Mouse (Mus musculus) central nervous system, embryonic 14 days (tissue): ENCODE results near the gene Reg3d. TPM values are rescaled to one million over a fixed set of nuclear protein-coding genes. Genes with fewer than 3 reads are reported as not detected.

Experiments
- polyA plus RNA-seq: library from polyadenylated mRNA; depleted of rRNA; stranded (reverse); fragments of >200 nt; gene quantifications from 2 replicates; pipeline ENCODE4 v1.2.3, GENCODE M21; 2012; rRNA removed

The Reg3d gene
- polyA plus RNA-seq, result not detected in 2 replicates

DNA sequence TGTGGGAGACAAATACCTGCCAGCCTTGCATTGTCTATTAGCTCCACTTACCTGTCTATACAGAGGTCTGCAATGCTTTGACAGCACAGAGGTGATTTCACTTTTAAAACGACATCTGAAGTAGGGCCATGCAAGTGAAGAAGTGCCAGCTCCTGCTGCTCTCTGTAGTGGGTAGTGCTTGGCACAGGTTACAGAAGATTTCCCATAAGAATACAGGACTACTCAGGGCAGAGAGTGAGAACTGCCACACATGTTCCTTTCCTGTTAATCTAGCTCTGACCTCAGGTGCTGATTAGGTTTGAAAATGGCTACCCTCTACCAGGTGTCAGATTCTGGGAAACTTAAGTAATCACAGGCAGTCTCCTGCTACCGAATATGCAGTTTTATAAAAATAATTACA lies at the start of gene Reg3d:
Reg3d (minus strand) TSS at position 101 of the 400 bp plus-strand sequence.

DNA sequence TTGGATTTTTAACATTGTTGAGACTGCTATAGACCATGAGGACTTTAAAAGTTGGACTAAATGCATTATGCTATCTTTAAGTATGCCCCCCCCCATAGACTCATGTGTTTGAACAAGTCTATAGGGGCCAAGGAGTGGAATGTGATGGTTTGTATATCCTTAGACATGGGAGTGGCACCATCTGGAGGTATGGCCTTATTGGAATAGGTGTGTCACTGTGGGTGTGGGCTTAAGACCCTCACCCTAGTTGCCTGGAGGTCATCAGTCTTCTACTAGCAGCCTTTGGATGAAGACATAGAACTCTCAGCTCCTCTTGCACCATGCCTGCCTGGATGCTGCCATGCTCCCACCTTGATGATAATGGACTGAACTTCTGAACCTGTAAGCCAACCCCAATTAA lies 43.7 kb upstream of the Reg3d start, which contains the start of gene Reg1:
Reg1 (plus strand) TSS at position 301 of the 400 bp plus-strand sequence.

DNA sequence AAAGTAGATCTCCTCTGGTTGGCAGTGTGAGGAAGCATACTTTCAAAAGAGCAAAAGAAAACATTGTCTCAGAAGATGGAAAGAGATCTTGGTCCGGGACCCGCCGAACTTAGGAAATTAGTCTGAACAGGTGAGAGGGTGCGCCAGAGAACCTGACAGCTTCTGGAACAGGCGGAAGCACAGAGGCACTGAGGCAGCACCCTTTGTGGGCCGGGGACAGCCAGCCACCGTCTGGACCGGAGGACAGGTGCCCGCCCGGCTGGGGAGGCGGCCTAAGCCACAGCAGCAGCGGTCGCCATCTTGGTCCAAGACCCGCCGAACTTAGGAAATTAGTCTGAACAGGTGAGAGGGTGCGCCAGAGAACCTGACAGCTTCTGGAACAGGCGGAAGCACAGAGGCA lies 16.7 kb upstream of the Reg3d start, which contains the start of gene Reg2:
Reg2 (plus strand) TSS at position 301 of the 400 bp plus-strand sequence.

DNA sequence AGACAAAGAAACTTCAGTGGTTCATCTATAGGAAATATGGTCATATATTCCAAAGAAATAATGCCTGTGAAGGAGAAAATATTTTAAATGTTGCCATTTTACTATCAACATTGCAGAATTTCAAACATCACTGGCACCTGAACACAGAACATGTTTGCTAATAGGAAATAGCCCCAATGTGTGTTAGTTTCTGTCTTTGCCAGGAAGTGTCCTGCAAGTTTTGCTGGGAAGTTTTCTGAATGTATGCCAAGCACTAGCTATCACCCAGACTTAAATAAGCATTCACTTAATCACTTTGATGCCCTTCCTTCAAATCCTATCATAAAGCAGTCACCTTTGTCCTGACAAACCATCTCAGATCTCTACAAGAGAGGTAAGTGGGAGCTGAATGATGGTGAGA lies 1.7 kb upstream of the Reg3d start, which contains the start of gene Reg3a:
Reg3a (plus strand) TSS at position 301 of the 400 bp plus-strand sequence.

DNA sequence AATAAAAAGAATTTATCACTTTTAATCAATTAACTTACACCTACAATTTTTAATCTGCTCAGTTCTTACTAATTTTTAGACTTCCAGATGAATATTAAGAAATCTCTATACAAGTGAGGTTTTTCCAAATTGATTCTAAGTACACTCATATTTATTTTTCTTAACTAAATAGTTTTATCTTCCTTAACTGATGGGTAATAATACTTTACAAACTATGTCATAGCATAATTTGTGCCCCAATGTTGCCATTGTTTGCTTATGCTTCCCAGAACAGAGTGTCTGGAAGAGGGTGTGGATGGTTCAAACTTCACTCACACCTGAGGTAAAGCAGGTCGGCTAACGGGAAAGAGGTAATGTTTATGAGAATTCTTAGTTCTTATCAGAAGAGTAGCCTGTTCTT lies 8.3 kb downstream of the Reg3d start, which contains the start of gene Reg3b:
Reg3b (plus strand) TSS at position 301 of the 400 bp plus-strand sequence.

Other genes with a start within 250 kb of the Reg3d start
- gene Reg3b, start 8.2 kb downstream of the Reg3d start, polyA plus RNA-seq, result 0.66 and 1.7 TPM in 2 replicates
- not detected in 2 replicates for gene Reg3a, start 1.8 kb upstream of the Reg3d start, polyA plus RNA-seq
- gene Reg2, start 16.8 kb upstream of the Reg3d start, polyA plus RNA-seq, result not detected in 2 replicates
- not detected in 2 replicates for gene Reg1, start 43.8 kb upstream of the Reg3d start, polyA plus RNA-seq
- gene Reg3g, start 90.0 kb upstream of the Reg3d start, polyA plus RNA-seq, result 0.45 TPM in 1 of 2 replicates, not detected in the other